Mouse (Mus musculus): ENCODE data around the gene Fanci. TPM values are rescaled to one million over a fixed set of nuclear protein-coding genes. Genes with fewer than 3 reads are reported as not detected.

The Fanci gene
- polyA plus RNA-seq (2017; shearing (Covaris generic)): 5.3 TPM

DNA sequence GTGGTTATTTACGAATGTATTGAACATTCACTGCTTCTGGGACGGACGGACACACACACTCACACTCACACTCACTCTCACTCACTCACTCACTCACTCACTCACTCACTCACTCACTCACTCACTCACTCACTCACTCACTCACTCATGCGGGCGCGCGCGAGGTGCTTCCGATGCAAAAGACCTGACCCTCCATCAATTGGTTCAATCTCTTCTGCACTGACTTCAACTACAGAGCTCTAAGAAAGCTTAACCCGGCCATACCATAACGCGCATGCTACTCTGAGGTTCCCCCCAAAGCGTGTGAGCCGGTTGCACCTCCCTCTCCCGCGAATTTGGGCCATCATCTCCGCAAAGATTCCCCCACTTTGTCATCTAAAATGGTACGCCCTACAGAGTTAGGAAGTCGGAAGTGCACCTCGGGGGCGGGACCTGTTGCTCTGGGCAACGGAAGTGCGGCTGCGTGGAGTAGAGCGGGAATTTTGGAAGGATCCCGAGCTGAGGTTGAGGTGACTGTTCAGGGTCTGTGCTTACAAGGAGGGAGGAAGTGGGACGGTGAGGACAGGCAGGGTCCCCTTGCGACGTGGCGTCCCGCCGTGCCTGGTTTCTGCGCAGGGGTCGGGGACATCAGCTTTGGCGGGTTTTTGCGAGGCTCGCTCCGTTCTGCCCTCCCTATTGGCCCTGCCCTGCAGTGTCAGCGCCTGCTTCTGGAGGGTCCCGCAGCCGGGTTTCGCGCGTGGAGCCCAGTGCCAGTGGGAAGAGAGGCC, at the start of gene Fanci:
Gene Fanci (plus strand): TSS at position 47 of the 767 bp plus-strand sequence.

DNA sequence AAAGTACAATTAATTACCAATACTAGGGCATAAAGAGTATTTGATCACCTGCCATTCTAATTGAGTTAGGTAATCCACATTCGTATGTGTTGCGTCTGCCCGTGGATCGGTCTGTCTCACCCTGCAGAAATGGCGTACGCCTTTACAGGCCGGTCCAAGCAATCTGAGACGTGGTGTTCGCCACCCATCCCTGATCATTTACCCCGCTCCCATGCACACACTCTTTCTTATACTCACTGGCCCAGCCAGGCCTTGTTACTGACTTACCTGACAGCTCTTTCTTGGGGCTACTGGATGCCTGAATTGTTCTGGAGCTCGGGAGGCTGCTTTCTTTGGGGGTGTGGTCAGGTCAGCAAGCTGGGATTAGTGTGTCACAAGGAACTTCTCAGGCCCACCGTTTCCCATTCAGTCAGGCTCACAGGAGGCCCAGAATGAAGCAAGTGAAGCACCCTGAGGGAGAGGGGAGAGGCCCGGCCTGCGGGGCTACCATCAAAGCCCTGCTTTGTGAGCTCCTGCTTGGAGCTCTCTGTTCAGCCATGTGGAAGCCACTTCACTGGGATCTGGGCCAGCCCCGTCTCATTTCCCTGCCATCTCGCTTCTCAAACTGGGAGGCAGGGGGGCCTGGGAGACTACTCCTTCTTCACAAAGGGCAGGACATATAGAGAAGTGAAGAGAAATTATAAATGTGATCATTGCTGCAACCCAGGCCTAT, 5.2 kb upstream of the Fanci start, which contains the start of gene Rlbp1:
Gene Rlbp1 (minus strand): TSS at position 627 of the 712 bp plus-strand sequence.

DNA sequence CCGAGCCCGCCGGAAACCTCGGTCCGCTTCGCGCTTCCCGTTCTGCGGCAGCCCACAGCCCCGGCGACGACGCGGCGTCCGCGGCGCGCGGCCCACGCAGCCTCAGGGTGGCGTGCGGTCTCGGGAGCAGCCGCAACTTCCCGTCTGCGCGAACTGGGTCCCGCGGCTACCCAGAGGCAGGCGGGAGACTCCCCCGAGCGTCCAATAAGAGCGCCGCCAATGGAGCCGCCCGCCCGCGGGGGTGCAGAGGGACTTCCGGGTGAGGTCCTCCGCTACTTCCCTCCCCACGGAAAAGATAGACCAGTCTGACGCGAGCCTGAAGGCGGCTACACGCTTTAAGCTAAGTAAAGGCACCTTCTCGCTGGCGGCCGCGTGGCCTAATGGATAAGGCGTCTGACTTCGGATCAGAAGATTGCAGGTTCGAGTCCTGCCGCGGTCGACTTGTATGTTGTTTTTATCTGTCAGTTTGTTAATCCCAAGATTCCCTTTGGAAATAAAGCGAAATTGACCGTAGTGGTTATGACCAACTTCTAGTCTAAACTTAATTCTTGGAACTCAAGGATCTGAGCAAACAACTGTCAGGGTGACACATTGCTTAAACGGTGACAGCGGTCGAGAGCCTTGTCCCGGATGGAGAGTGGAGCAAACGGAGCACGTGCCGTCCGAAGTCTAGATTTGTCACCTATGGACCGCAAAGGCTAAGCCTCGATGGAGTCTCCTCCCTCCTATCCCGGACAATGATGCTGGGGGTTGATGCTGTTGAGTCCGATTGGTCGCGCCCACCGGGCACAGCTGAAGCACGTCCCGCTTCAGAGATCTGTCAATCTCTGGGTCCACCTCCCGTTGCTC, 74.5 kb downstream of the Fanci start, which contains the start of gene Polg:
Gene Polg (minus strand): TSS at position 310 of the 849 bp plus-strand sequence.

Other genes starting within 250 kb of the Fanci start
- 21.5 TPM for gene Mfge8, start 242.9 kb upstream of the Fanci start, polyA plus RNA-seq (2017; shearing (Covaris generic))
- gene Abhd2, start 118.7 kb upstream of the Fanci start, polyA plus RNA-seq (2017; shearing (Covaris generic)): 16.4 TPM
- gene Rlbp1, start 4.9 kb upstream of the Fanci start, polyA plus RNA-seq (2017; shearing (Covaris generic)): not detected
- gene Polg, start 74.4 kb downstream of the Fanci start, polyA plus RNA-seq (2017; shearing (Covaris generic)): 74.3 TPM
- gene Rhcg, start 225.7 kb downstream of the Fanci start, polyA plus RNA-seq (2017; shearing (Covaris generic)): not detected